Mouse (Mus musculus): ENCODE measurements around the gene Knl1.
"Not testable (repeated sequence)": the region's sequence is repeated elsewhere in the genome, so short reads cannot be mapped to it uniquely, and the experiment has no call there.

Knl1 gene

GRCm38 (mm10) chr2:119046649-119047611 is at the start of gene Knl1:
TSS of gene Knl1 (plus strand) at chr2:119047119.
- peak; percentile 91 for DNase-seq (ENCODE audit: low spot score)

- DNase-seq (ENCODE audit: low spot score), result no peak
Measured at GRCm38 (mm10) chr2:118998115-118998866, 48.6 kb upstream of the Knl1 start.

- DNase-seq (ENCODE audit: low spot score), result no peak
Measured at GRCm38 (mm10) chr2:118999025-118999639, 47.8 kb upstream of the Knl1 start.

- DNase-seq (ENCODE audit: low spot score), result no peak
Measured at GRCm38 (mm10) chr2:119006886-119007285, 40.0 kb upstream of the Knl1 start.

DNA sequence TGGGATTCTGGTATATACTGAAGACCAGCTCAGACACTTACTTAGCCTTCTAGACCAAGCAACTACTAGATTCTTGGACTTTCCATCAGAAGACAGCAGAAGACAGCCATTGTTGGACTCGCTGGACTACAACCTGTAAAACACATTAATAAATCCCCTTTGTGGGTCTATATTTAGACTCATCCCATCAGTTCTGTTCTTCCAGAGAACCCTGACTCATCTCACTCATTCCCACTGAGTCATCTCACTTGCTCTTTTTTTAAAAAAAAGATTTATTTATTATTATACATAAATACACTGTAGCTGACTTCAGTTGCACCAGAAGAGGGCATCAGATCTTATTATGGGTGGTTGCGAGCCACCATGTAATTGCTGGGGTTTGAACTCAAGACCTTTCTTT is 37.5 kb upstream of the Knl1 start:
- no peak for DNase-seq (ENCODE audit: low spot score)

DNA sequence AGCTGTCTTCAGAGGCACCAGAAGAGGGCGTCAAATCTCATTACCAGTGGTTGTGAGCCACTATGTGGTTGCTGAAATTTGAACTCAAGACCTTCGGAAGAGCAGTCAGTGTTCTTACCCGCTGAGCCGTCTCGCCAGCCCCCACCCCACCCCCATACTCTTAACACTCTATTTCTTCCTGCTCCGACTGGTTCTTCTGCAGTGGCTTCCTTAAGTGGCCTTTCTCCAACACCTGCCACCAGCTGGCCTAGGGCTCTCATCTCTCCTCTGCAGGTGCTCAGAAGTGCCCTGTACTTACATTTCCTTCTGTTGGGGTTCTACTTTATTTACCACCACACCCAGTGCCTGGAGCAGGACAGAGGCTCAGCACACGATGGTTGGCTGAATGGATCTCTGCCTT is 31.9 kb upstream of the Knl1 start:
- DNase-seq (ENCODE audit: low spot score), result no peak

DNA sequence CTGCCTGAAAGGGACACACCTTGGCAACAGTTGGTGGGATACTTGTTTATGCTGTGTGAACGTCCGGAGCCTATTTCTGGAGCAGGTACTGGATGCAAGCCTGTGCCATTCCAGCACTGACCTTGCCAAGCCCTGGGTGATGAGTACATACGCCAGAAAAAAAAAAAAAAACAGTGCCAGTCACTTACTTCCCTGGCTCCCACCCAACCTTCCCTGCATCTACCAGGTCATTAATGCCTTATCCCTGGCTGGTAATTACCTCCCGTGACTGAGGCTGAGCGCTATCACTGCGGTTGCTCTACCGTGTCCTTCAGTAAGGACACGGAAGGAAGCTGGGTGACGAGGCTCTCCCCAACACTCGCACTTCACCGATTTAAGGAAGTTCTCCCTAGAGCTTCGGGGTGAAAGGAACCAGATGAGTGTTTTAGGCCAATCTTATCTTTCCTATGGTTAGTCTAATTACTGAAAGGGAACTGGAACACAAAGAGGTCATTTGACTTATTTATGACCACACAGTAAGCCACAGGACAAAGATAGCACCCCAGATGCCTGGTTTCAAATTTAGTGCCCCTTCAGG is 31.2 kb upstream of the Knl1 start:
- no peak for DNase-seq (ENCODE audit: low spot score)

DNA sequence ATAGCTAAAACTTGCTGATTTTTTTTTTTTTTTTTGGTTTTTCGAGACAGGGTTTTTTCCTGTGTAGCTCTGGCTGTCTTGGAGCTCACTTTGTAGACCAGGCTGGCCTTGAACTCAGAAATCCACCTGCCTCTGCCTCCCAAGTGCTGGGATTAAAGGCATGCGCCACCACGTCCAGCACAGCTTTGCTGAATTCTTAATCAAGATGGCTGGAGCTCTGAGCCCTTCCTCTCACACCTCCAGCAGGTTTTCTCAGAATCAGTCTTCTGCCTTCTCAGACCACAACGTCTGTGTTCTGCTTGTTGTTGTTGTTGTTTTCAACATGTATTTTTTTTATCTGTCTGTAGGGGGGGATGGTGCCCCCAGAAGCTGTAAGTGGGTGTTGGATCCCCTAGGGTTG is 30.6 kb upstream of the Knl1 start:
- DNase-seq (ENCODE audit: low spot score), result not testable (repeated sequence)

GRCm38 (mm10) chr2:119017647-119018046 is 29.3 kb upstream of the Knl1 start:
- no peak for DNase-seq (ENCODE audit: low spot score)

GRCm38 (mm10) chr2:119018391-119019122 is 28.4 kb upstream of the Knl1 start:
- DNase-seq (ENCODE audit: low spot score), result no peak

DNA sequence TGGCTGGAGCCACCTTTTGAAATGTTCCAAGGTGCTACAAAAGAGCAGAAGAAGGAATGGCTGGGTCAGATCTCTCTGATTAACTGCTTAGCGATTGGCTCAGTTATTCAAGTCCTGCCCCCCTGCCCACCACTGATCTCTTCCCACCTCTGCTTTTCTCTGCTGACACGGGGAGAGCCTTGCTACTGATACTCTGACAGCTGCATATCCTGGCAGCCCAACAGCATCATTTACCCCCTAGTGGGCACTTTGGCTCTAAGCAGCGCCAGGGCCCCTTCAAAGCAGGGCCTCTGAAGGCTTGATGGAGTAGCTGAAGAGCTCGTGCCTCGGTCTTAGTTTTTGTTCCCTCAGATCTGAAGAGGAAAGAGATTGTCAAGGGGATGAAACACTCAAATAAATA is 27.8 kb upstream of the Knl1 start:
- DNase-seq (ENCODE audit: low spot score), result no peak

DNA sequence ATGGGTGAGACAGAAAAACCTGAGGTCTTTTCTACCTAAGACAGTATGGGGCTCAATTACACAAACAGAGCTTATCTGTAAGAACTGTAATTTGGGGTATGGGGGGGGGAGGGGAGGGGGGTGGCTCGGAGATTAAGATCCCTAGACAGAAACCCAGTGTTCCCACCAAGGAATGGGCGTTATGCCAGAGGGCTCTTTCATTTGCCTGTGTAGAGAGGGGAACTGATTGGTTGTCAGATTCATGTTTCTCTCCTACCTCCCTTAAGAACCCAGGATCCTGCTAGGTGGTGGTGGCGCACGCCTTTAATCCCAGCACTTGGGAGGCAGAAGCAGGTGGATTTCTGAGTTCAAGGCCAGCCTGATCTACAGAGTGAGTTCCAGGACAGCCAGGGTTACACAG is 27.4 kb upstream of the Knl1 start:
- no peak for DNase-seq (ENCODE audit: low spot score)

GRCm38 (mm10) chr2:119023154-119023660 is 23.7 kb upstream of the Knl1 start:
- no peak for DNase-seq (ENCODE audit: low spot score)

DNA sequence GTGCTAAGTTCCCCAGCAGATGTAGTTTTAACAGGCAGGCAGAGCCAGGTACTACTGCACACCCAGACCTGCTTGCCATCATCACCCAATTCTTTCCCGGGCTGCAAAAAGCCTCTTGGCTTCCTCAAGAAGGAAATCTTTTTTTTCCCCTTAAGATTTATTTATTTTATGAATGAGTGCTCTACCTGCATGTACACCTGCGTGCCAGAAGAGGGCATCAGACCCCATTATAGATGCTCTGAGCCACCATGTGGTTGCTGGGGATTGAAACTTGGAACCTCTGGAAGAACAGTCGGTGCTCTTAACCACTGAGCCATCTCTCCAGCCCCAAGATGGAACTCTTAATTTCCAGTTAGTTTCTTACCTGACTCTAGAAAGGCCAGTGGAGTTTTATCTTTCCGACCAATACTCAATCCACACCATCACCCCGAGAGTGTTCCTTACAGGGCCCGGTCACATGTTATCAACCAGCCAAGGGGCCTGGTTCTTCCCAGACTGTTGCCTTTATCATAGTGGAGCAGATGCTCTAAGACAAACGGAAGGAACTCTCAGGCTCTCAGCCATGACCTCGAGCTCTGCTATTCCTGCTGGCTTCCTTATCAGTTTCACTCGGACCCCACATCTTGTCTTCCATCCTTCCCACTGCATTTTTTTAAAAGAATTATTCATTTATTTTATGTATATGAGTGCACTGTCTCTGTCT is 22.2 kb upstream of the Knl1 start:
- peak; percentile 23 for DNase-seq (ENCODE audit: low spot score)

DNA sequence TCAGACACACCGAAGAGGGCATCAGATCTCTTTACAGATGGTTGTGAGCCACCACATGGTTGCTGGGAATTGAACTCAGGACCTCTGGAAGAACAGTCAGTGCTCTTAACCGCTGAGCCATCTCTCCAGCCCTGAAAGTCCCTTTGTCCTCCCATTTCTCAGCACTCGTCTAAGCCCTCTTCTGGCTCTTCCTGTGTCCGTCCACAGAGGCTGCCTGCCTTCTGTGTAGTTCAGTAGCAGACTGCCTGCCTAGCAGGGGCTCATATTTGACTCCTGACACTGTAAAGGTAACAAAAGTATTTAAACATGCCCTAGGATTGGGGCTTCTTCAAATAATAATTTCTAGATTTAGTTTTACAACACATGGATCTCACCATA is 21.7 kb upstream of the Knl1 start:
- no peak for DNase-seq (ENCODE audit: low spot score)

DNA sequence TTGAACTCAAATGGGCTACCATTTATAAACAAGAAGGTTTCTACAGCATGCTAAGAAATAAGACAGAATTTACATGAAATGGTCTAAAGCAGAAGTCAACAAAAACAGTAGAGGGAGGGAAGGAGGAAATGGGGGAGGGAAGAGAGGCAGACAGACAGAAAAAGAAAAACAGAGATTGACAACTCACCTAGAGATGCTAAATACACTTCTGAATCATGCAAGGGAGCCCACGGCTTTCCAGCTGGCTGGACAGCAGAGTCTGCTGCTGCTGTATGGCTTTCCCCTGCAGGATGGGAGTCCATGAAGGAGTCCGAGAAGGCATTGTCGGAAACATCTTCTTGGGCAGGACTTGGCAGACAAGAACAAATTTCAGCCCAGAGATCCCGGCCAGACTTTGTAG is 20.0 kb upstream of the Knl1 start:
- no peak for DNase-seq (ENCODE audit: low spot score)

- peak; percentile 87 for DNase-seq (ENCODE audit: low spot score)
Measured at GRCm38 (mm10) chr2:119028941-119029551, 17.9 kb upstream of the Knl1 start, which contains the start of gene Ccdc32. TSS of gene Ccdc32 (minus strand) at chr2:119029393.

GRCm38 (mm10) chr2:119032191-119032590 is 14.7 kb upstream of the Knl1 start:
- DNase-seq (ENCODE audit: low spot score), result no peak

- DNase-seq (ENCODE audit: low spot score), result peak; percentile 89
Measured at GRCm38 (mm10) chr2:119034656-119035396, 12.1 kb upstream of the Knl1 start, which contains the start of gene Rpusd2. TSS of gene Rpusd2 (plus strand) at chr2:119034790.

- DNase-seq (ENCODE audit: low spot score), result no peak
Measured at GRCm38 (mm10) chr2:119035397-119035745, 11.5 kb upstream of the Knl1 start.
